ENCODE assay signal across 19 mouse cellular contexts in genomic region chr15:12972441-12972840, GRCm38 (mm10).
DNase-seq lines count a peak whose midpoint lies in the region; ATAC-seq lines count a peak whose summit lies in the region.
"Had no signal": no experiment of that assay in that cellular context is flagged by ENCODE, and none has a peak within 500 bp of the region (broad histone marks: within the 10 kb centered on the region; RNA-seq: fewer than 3 reads in every experiment).

No protein-coding gene starts in this region.

- 88% methylated on average over 8 of the region's 8 CpGs for WGBS in heart, embryonic 10.5 days
- 88% methylated on average over 8 of the region's 8 CpGs for WGBS in kidney, embryonic 14.5 days

- no peaks in the 10 kb centered on the region for H3K36me3 ChIP-seq in heart, embryonic 10.5 days
- H3K36me3 ChIP-seq in kidney, embryonic 14.5 days (ENCODE audit: control insufficient read depth, insufficient read depth, low read length): no peaks in the 10 kb centered on the region
- H3K36me3 ChIP-seq: embryonic facial prominence, embryonic 10.5 days; liver, embryonic 15.5 days; midbrain, embryonic 15.5 days had no signal

- peak; percentile 86 for DNase-seq in heart, adult 11 months
- DNase-seq in heart, embryonic 10.5 days (ENCODE audit: low spot score): no peak
- DNase-seq in kidney, adult 11 months: peak; percentile 51
- peak; percentile 48 to 57 for DNase-seq in right cerebral cortex, postnatal 10 days (ENCODE audit: low spot score in 2 of 2)
- no peak for DNase-seq in right cerebral cortex, adult 2 months (ENCODE audit: low spot score in 2 of 2)
- peak; percentile 73 to 76 for DNase-seq in kidney, postnatal 36 days
- no peak for DNase-seq in T-cell, adult 2 months (ENCODE audit: low spot score)
- DNase-seq: cerebellum, adult 11 months; cerebellum, postnatal 36 days; lung, postnatal 10 days; thymus, postnatal 14 days had no signal

- ATAC-seq in kidney, embryonic 14.5 days (ENCODE audit: low FRiP score, low TSS enrichment): no peak
- ATAC-seq: forebrain, embryonic 13.5 days; inflammation-experienced regulatory T-cells, adult 6 months; midbrain, embryonic 15.5 days had no signal

- no peak overlapping the region for H3K9ac ChIP-seq in kidney, embryonic 14.5 days (ENCODE audit: low read depth, low read length)
- H3K9ac ChIP-seq: forebrain, embryonic 13.5 days; liver, embryonic 15.5 days; midbrain, embryonic 15.5 days had no signal

- no peak overlapping the region for H3K4me3 ChIP-seq in heart, embryonic 10.5 days
- H3K4me3 ChIP-seq in kidney, embryonic 14.5 days (ENCODE audit: low read length): no peak overlapping the region
- H3K4me3 ChIP-seq: embryonic facial prominence, embryonic 10.5 days; forebrain, embryonic 13.5 days; layer of hippocampus, adult 2 months; liver, embryonic 15.5 days; megakaryocyte, embryonic 14.5 days; midbrain, embryonic 15.5 days had no signal

- H3K9me3 ChIP-seq in heart, embryonic 10.5 days: no peaks in the 10 kb centered on the region
- no peaks in the 10 kb centered on the region for H3K9me3 ChIP-seq in kidney, embryonic 14.5 days (ENCODE audit: control insufficient read depth, low read length)
- H3K9me3 ChIP-seq: embryonic facial prominence, embryonic 10.5 days; forebrain, embryonic 13.5 days; liver, embryonic 15.5 days; megakaryocyte, embryonic 14.5 days; midbrain, embryonic 15.5 days had no signal

- H3K4me2 ChIP-seq in kidney, embryonic 14.5 days (replicated peaks; ENCODE audit: low read depth, low read length): no peak overlapping the region
- H3K4me2 ChIP-seq: forebrain, embryonic 13.5 days; liver, embryonic 15.5 days; midbrain, embryonic 15.5 days had no signal

- no peaks in the 10 kb centered on the region for H3K4me1 ChIP-seq in heart, embryonic 10.5 days
- H3K4me1 ChIP-seq in kidney, embryonic 14.5 days (ENCODE audit: control insufficient read depth, insufficient read depth, low read length): no peaks in the 10 kb centered on the region
- H3K4me1 ChIP-seq: forebrain, embryonic 13.5 days; liver, embryonic 15.5 days; megakaryocyte, embryonic 14.5 days; midbrain, embryonic 15.5 days had no signal

- no peaks in the 10 kb centered on the region for H3K27me3 ChIP-seq in heart, embryonic 10.5 days (ENCODE audit: insufficient read depth, poor library complexity, severe bottlenecking)
- no peaks in the 10 kb centered on the region for H3K27me3 ChIP-seq in kidney, embryonic 14.5 days (ENCODE audit: control insufficient read depth, insufficient read depth, low read length)
- H3K27me3 ChIP-seq: forebrain, embryonic 13.5 days; liver, embryonic 15.5 days; megakaryocyte, embryonic 14.5 days; midbrain, embryonic 15.5 days had no signal

- no peak overlapping the region for H3K27ac ChIP-seq in heart, embryonic 10.5 days
- H3K27ac ChIP-seq in kidney, embryonic 14.5 days (ENCODE audit: low read depth, low read length): no peak overlapping the region
- H3K27ac ChIP-seq: embryonic facial prominence, embryonic 10.5 days; forebrain, embryonic 13.5 days; layer of hippocampus, adult 2 months; liver, embryonic 15.5 days; midbrain, embryonic 15.5 days had no signal

Comparison
In these comparisons a context has a peak if more than half of its experiments do, and no peak if none do; other contexts are left out.
1. DNase-seq: peak in heart, adult 11 months (single experiment), kidney, adult 11 months (single experiment), right cerebral cortex, postnatal 10 days (2 of 2) and kidney, postnatal 36 days (2 of 2); none in heart, embryonic 10.5 days (single experiment), right cerebral cortex, adult 2 months (0 of 2) and T-cell, adult 2 months (single experiment).